Mouse (Mus musculus): ENCODE measurements around the gene Fam131b. TPM values are rescaled to one million over a fixed set of nuclear protein-coding genes. Genes with fewer than 3 reads are reported as not detected.

The Fam131b gene
- polyA plus RNA-seq, 1 experiment from 2014 or later: 7.2 TPM

GRCm38 (mm10) chr6:42350968-42351775, 26.7 kb upstream of the Fam131b start:
- H3K4me3 ChIP-seq (replicated peaks; ENCODE audit: low read length): peak overlapping the region; percentile 94
- ATAC-seq (ENCODE audit: low FRiP score) (no peak), DNase-seq (ENCODE audit: low spot score) (no peak)
- H3K9me3 ChIP-seq (ENCODE audit: control insufficient read depth, low read length): no peaks in the 10 kb centered on the region
- H3K4me2 ChIP-seq (replicated peaks): peak overlapping the region; percentile 83
- H3K27ac ChIP-seq: no peak overlapping the region
- H3K9ac ChIP-seq: peak overlapping the region; percentile 91
- H3K36me3 ChIP-seq (replicated peaks; ENCODE audit: control insufficient read depth, insufficient read depth): peaks cover 24% of the 10 kb centered on the region
- peaks cover 22% of the 10 kb centered on the region for H3K4me1 ChIP-seq (replicated peaks; ENCODE audit: control insufficient read depth, insufficient read depth, low read length)
- H3K27me3 ChIP-seq (ENCODE audit: control insufficient read depth, insufficient read depth, low read length): no peaks in the 10 kb centered on the region
- 38% methylated on average over 13 of the region's 13 CpGs for WGBS

DNA sequence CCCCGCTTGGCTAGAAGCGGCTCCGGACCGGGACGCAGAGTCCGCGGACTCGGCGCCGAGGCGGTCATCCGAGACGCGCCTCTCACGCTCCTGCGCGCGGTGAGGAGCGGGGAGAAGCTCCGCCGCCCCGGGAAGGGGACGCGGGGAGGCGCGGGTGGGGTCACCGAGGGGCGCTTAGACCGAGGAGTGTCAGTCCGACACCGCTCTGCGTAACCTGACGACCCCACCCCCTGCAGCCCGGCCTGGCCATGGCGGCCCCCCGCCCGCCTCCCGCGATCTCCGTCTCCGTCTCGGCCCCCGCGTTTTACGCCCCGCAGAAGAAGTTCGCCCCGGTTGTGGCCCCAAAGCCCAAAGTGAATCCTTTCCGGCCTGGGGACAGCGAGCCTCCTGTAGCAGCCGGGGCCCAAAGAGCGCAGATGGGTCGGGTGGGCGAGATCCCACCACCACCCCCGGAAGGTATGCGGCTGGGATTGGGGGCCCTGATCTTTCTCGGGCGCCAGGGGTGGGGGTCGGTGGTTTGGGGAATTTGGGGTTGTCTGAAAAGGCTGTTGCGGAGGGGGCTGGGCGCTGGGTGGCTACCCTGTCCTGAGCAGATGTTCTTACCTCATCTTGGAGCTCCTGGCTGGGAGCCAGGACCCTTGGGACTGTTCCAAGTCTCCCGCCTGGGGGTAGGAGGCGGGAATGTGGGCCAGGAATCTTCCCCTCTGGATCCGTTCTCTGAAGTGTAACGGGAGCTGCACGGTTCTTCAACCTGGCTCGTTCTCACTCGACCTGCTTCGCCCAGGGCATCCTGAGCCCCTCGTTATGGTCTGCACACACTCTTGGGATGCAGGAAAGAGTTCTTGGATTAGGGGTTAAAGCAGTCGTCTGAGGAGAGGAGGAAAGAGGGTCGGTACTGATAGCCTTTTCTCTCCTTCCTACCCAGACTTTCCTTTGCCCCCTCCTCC, 25.9 kb upstream of the Fam131b start:
- ATAC-seq (ENCODE audit: low FRiP score) (peak; percentile 63), DNase-seq (ENCODE audit: low spot score) (peak; percentile 78)
- peak overlapping the region; percentile 83 for H3K4me2 ChIP-seq (replicated peaks)
- peaks cover 15% of the 10 kb centered on the region; the same call in 1 of the 2 replicates for H3K36me3 ChIP-seq (replicated peaks; ENCODE audit: control insufficient read depth, insufficient read depth)
- peak overlapping the region; percentile 79 for H3K27ac ChIP-seq
- under 1% methylated on average over 46 of the region's 72 CpGs for WGBS
- H3K4me1 ChIP-seq (replicated peaks; ENCODE audit: control insufficient read depth, insufficient read depth, low read length): peaks cover 22% of the 10 kb centered on the region
- no peaks in the 10 kb centered on the region for H3K27me3 ChIP-seq (ENCODE audit: control insufficient read depth, insufficient read depth, low read length)
- peak overlapping the region; percentile 94 for H3K4me3 ChIP-seq (replicated peaks; ENCODE audit: low read length)
- no peaks in the 10 kb centered on the region for H3K9me3 ChIP-seq (ENCODE audit: control insufficient read depth, low read length)
- peak overlapping the region; percentile 91 for H3K9ac ChIP-seq

- peak within 1 kb of the TSS; percentile 94 for H3K4me3 ChIP-seq (replicated peaks; ENCODE audit: low read length)
- H3K9me3 ChIP-seq (ENCODE audit: control insufficient read depth, low read length): no peaks in the 10 kb centered on the region
- 0 out of 2 replicates have a peak, but pooled peaks cover 11% of the 10 kb centered on the region for H3K36me3 ChIP-seq (replicated peaks; ENCODE audit: control insufficient read depth, insufficient read depth)
- DNase-seq (ENCODE audit: low spot score) (peak; percentile 73), ATAC-seq (ENCODE audit: low FRiP score) (peak; percentile 93)
- peak within 1 kb of the TSS; percentile 79 for H3K27ac ChIP-seq
- H3K9ac ChIP-seq: peak within 1 kb of the TSS; percentile 91
- no peaks in the 10 kb centered on the region for H3K27me3 ChIP-seq (ENCODE audit: control insufficient read depth, insufficient read depth, low read length)
- peak within 1 kb of the TSS; percentile 83 for H3K4me2 ChIP-seq (replicated peaks)
- peaks cover 22% of the 10 kb centered on the region for H3K4me1 ChIP-seq (replicated peaks; ENCODE audit: control insufficient read depth, insufficient read depth, low read length)
- under 1% methylated on average over 26 of the region's 36 CpGs for WGBS
Observed at GRCm38 (mm10) chr6:42349426-42350020, 25.1 kb upstream of the Fam131b start, which contains the start of gene Zyx. Gene Zyx (plus strand): TSS chr6:42349630.

DNA sequence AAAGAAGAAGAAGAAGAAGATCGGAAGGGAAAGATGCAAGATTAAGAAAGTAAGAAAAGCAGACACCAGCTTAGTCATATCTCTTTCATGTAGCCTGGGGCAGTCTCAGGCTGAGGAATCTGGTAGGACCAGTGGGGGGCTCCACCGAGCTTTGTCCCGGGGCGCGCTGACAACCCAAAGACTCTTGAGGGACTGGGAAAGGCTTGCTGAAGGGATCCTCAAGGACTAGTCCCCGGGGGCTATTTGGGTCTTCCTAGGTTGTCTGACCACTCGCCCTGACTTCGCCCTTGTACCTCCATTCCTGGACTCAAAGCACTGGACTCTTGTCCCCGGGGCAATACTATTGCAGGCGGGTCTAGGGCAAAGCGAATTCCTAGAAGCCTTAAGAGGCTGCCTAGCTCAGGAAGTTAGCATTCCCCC, 24.6 kb upstream of the Fam131b start:
- H3K4me3 ChIP-seq (replicated peaks; ENCODE audit: low read length): peak overlapping the region; percentile 94
- H3K9ac ChIP-seq: peak overlapping the region; percentile 91
- peaks cover 18% of the 10 kb centered on the region for H3K4me1 ChIP-seq (replicated peaks; ENCODE audit: control insufficient read depth, insufficient read depth, low read length)
- H3K36me3 ChIP-seq (replicated peaks; ENCODE audit: control insufficient read depth, insufficient read depth): 0 out of 2 replicates have a peak, but pooled peaks cover 11% of the 10 kb centered on the region
- ATAC-seq (ENCODE audit: low FRiP score) (peak; percentile 9; the same call in 1 of the 2 replicates), DNase-seq (ENCODE audit: low spot score) (peak; percentile 69)
- H3K4me2 ChIP-seq (replicated peaks): peak overlapping the region; percentile 83
- WGBS: under 1% methylated on average over 11 of the region's 11 CpGs
- H3K27me3 ChIP-seq (ENCODE audit: control insufficient read depth, insufficient read depth, low read length): no peaks in the 10 kb centered on the region
- peak overlapping the region; percentile 79 for H3K27ac ChIP-seq
- H3K9me3 ChIP-seq (ENCODE audit: control insufficient read depth, low read length): no peaks in the 10 kb centered on the region

- no peak overlapping the region for H3K27ac ChIP-seq
- 0 out of 2 replicates have a peak, but pooled peaks cover 11% of the 10 kb centered on the region for H3K36me3 ChIP-seq (replicated peaks; ENCODE audit: control insufficient read depth, insufficient read depth)
- ATAC-seq (ENCODE audit: low FRiP score) (no peak), DNase-seq (ENCODE audit: low spot score) (no peak)
- H3K9ac ChIP-seq: 0 out of 2 replicates have a peak overlapping the region, but pooled peaks have one; percentile 1
- WGBS: 35% methylated on average over 12 of the region's 12 CpGs
- H3K4me3 ChIP-seq (replicated peaks; ENCODE audit: low read length): peak overlapping the region; percentile 94
- no peaks in the 10 kb centered on the region for H3K27me3 ChIP-seq (ENCODE audit: control insufficient read depth, insufficient read depth, low read length)
- H3K4me1 ChIP-seq (replicated peaks; ENCODE audit: control insufficient read depth, insufficient read depth, low read length): peaks cover 17% of the 10 kb centered on the region
- no peaks in the 10 kb centered on the region for H3K9me3 ChIP-seq (ENCODE audit: control insufficient read depth, low read length)
- H3K4me2 ChIP-seq (replicated peaks): peak overlapping the region; percentile 83
Observed at GRCm38 (mm10) chr6:42348281-42349005, 24.0 kb upstream of the Fam131b start.

DNA sequence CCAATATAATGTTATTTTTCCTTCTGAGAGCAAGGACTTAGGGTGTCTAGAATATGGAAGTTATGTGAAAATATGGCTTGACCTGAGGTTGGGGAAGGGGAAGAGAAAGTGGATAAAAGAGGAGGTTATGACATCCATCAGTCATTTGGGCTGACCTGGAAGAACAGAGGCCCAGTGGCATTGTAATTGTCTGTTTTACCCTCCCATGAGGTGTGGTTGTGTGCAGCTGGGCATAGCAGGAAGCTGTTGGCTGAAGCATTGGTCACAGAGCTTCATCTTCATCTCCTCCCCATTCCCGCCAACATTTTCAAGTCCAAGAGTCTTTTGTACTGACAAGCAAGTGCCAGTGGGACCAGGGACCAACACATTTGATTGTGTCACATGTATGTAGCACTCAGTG, 19.8 kb upstream of the Fam131b start:
- 89% methylated on average over 1 of the region's 1 CpGs for WGBS

GRCm38 (mm10) chr6:42343361-42344120, 19.1 kb upstream of the Fam131b start:
- no peaks in the 10 kb centered on the region for H3K27me3 ChIP-seq (ENCODE audit: control insufficient read depth, insufficient read depth, low read length)
- H3K4me1 ChIP-seq (replicated peaks; ENCODE audit: control insufficient read depth, insufficient read depth, low read length): peaks cover 2% of the 10 kb centered on the region; the same call in 1 of the 2 replicates
- DNase-seq (ENCODE audit: low spot score): no peak
- no peak overlapping the region for H3K4me3 ChIP-seq (replicated peaks; ENCODE audit: low read length)
- H3K9ac ChIP-seq: no peak overlapping the region
- no peaks in the 10 kb centered on the region for H3K9me3 ChIP-seq (ENCODE audit: control insufficient read depth, low read length)
- WGBS: 84% methylated on average over 9 of the region's 9 CpGs
- H3K36me3 ChIP-seq (replicated peaks; ENCODE audit: control insufficient read depth, insufficient read depth): no peaks in the 10 kb centered on the region
- no peak overlapping the region for H3K27ac ChIP-seq
- ATAC-seq (ENCODE audit: low FRiP score): no peak
- H3K4me2 ChIP-seq (replicated peaks): no peak overlapping the region

More for the DNA sequence above, 19.8 kb upstream of the Fam131b start:
- ATAC-seq (ENCODE audit: low FRiP score) (no peak), DNase-seq (ENCODE audit: low spot score) (no peak)
- peaks cover 4% of the 10 kb centered on the region; the same call in 1 of the 2 replicates for H3K4me1 ChIP-seq (replicated peaks; ENCODE audit: control insufficient read depth, insufficient read depth, low read length)
- H3K9ac ChIP-seq: no peak overlapping the region
- H3K4me2 ChIP-seq (replicated peaks): no peak overlapping the region
- no peaks in the 10 kb centered on the region for H3K27me3 ChIP-seq (ENCODE audit: control insufficient read depth, insufficient read depth, low read length)
- H3K4me3 ChIP-seq (replicated peaks; ENCODE audit: low read length): no peak overlapping the region
- no peaks in the 10 kb centered on the region for H3K9me3 ChIP-seq (ENCODE audit: control insufficient read depth, low read length)
- H3K36me3 ChIP-seq (replicated peaks; ENCODE audit: control insufficient read depth, insufficient read depth): no peaks in the 10 kb centered on the region
- H3K27ac ChIP-seq: no peak overlapping the region

DNA sequence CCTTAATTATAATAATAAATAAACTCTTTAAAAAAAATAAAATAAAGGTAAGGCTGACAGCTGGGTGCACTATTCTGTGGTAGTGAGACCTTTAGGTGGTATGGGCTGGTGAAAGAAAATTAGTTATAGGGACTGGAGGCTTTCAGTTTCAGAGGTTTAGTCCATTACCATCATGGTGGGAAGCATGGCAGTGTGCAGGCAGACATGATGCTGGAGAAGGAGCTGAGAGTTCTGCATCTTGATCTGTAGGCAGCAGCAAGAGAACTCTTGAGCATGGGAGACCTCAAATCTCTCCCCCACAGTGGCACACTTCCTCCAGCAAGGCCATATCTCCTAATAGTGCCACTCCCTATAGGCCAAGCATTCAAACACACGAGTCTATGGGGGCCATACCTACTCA, 17.7 kb upstream of the Fam131b start:
- 64% methylated on average over 1 of the region's 1 CpGs for WGBS
- H3K4me1 ChIP-seq (replicated peaks; ENCODE audit: control insufficient read depth, insufficient read depth, low read length): no peaks in the 10 kb centered on the region

More for the DNA sequence above, 17.7 kb upstream of the Fam131b start:
- no peaks in the 10 kb centered on the region for H3K9me3 ChIP-seq (ENCODE audit: control insufficient read depth, low read length)
- H3K27ac ChIP-seq: no peak overlapping the region
- H3K4me3 ChIP-seq (replicated peaks; ENCODE audit: low read length): no peak overlapping the region
- H3K9ac ChIP-seq: no peak overlapping the region
- no peak for DNase-seq (ENCODE audit: low spot score)
- no peak overlapping the region for H3K4me2 ChIP-seq (replicated peaks)
- no peaks in the 10 kb centered on the region for H3K36me3 ChIP-seq (replicated peaks; ENCODE audit: control insufficient read depth, insufficient read depth)
- no peaks in the 10 kb centered on the region for H3K27me3 ChIP-seq (ENCODE audit: control insufficient read depth, insufficient read depth, low read length)
- no peak for ATAC-seq (ENCODE audit: low FRiP score)

Data from hindbrain, embryonic 14.5 days (tissue).